Mouse (Mus musculus) kidney, postnatal 25 days (tissue): ENCODE results near the gene Mfge8.

Experiments used
- DNase-seq, 2 experiments: peaks; one replicate each; pipeline ENCODE4 v3.0.0; 2021; ENCODE audit warnings: mixed read lengths in 2 of 2

The Mfge8 gene

GRCm38 (mm10) chr7:79129883-79130282 lies 19.0 kb downstream of the Mfge8 start:
- no peak for DNase-seq

GRCm38 (mm10) chr7:79123465-79123864 lies 25.4 kb downstream of the Mfge8 start:
- no peak for DNase-seq

- no peak for DNase-seq
These were observed 35.0 kb downstream of the Mfge8 start for GRCm38 (mm10) chr7:79113848-79114247.

DNA sequence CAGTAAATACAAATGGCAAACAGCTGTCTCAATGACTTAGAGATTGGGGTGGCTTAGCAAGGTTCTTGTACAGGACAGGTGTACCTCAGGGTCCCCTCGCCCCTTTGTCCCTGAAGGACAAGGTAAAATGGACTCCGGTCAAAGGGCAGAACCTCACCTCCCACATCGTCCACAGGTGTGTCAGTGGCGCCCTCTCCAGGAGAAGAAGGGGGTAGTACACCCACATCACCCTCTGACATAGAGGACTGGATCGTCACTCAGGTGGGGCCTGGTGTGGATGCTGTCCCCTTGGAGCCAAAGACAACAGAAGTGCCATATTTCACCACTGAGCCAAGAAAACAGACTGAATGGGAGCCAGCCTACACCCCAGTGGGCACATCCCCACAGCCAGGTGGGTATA lies 52.4 kb downstream of the Mfge8 start:
- DNase-seq, result no peak

DNA sequence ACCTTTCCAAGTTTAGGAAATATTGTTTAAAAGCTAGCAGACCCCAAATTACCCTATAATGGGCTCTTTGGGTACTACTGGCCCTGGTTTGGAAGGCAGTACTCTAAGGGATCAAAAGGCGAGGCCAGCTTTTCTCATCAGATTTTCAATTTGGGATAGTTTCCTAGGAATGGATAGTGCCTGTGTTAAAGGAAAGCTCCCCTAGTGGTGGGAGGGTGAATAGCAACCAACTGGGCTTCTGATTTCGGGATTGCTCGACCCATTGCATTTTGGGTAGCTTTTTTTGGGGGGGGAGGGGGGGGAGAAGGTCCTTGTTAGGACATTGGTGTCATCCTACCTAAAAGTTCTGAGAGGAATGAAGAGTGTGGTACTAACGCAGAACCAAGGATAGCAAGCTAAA lies 59.7 kb downstream of the Mfge8 start:
- peak in 1 of 2 experiments; percentile 45 for DNase-seq
